Mouse (Mus musculus): ENCODE data around the gene Limd1. TPM values are rescaled to one million over a fixed set of nuclear protein-coding genes. Genes with fewer than 3 reads are reported as not detected.

Limd1 gene
- polyA plus RNA-seq, 2 experiments: 32.5 to 58.4 TPM

GRCm38 (mm10) chr9:123515087-123515486 is 36.6 kb downstream of the Limd1 start:
- Histone ChIP-seq H3K27ac (replicated peaks; ENCODE audit: low read depth, low read length) (no peak overlapping the region), H3K4me2 (replicated peaks; ENCODE audit: low read depth, low read length, severe bottlenecking) (no peak overlapping the region), H3K36me3 (ENCODE audit: control insufficient read depth, insufficient read depth, low read length) (peaks cover 75% of the 10 kb centered on the region), H3K4me1 (ENCODE audit: control insufficient read depth, insufficient read depth, low read length) (peaks cover 3% of the 10 kb centered on the region; the same call in 1 of the 2 replicates), H3K27me3 (ENCODE audit: control insufficient read depth, insufficient read depth, low read length) (no peaks in the 10 kb centered on the region), H3K9ac (ENCODE audit: low read depth, low read length, severe bottlenecking) (no peak overlapping the region), H3K9me3 (ENCODE audit: control insufficient read depth, low read length) (no peaks in the 10 kb centered on the region), H3K4me3 (replicated peaks; ENCODE audit: low read length) (no peak overlapping the region)
- DNase-seq (ENCODE audit: low spot score) (no peak), ATAC-seq (ENCODE audit: low FRiP score, low read depth) (no peak)
- TF ChIP-seq POLR2A (IDR thresholded peaks at IDR 0.05; ENCODE audit: borderline replicate concordance, extremely low read depth, insufficient read depth, insufficient read length): no peak
- WGBS: 82% methylated on average over 2 of the region's 2 CpGs

GRCm38 (mm10) chr9:123516641-123517385 is 38.3 kb downstream of the Limd1 start:
- WGBS: 87% methylated on average over 7 of the region's 7 CpGs
- DNase-seq (ENCODE audit: low spot score) (no peak), ATAC-seq (ENCODE audit: low FRiP score, low read depth) (no peak)
- Histone ChIP-seq H3K4me3 (replicated peaks; ENCODE audit: low read length) (no peak overlapping the region), H3K9ac (ENCODE audit: low read depth, low read length, severe bottlenecking) (no peak overlapping the region), H3K27ac (replicated peaks; ENCODE audit: low read depth, low read length) (no peak overlapping the region), H3K36me3 (ENCODE audit: control insufficient read depth, insufficient read depth, low read length) (peaks cover 69% of the 10 kb centered on the region), H3K27me3 (ENCODE audit: control insufficient read depth, insufficient read depth, low read length) (no peaks in the 10 kb centered on the region), H3K4me1 (ENCODE audit: control insufficient read depth, insufficient read depth, low read length) (peaks cover 3% of the 10 kb centered on the region; the same call in 1 of the 2 replicates), H3K4me2 (replicated peaks; ENCODE audit: low read depth, low read length, severe bottlenecking) (no peak overlapping the region), H3K9me3 (ENCODE audit: control insufficient read depth, low read length) (no peaks in the 10 kb centered on the region)
- TF ChIP-seq POLR2A (IDR thresholded peaks at IDR 0.05; ENCODE audit: borderline replicate concordance, extremely low read depth, insufficient read depth, insufficient read length): no peak

DNA sequence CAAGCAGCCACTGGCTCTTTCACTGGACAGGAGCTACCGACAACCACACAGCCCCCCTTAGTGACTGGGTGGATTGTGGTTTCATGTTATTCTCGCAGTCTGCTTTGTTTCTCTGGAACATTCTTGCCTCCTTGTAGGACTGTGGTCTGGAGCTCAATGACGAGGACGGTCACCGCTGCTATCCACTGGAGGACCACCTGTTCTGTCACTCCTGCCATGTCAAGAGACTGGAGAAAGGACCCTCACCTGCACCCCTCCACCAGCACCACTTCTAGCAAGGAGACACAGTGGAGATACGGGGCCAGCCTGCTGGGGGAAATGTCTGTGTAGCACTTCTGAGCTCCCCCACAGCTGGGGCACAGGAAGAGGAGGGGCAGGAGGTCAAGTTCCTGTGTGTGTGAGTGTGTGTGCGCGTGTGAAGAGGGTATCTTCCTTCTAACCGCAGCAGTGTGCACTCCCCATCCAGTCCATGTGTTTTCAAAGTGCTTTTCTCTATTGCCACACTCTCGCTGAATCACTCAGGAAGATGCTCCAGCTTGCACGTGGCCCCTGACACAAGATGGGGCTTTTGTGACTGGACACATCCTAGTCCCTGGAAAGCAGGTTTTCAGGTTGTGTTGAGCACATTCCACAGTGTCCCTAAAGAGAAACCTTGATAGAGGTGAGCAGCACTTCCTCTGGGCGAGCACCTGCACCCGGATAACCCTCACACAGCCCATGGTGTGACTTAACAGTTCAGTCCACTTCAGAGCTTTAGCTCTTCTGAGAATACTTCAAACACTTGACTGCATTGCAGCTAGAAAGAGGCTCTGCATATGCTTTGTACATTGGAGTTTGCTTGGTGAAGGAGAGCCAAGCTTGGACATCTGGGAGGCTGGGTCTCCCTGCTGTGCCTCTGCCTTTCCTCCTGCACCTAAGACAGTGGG is 40.7 kb downstream of the Limd1 start:
- no peak overlapping the region for H3K9ac ChIP-seq (ENCODE audit: low read depth, low read length, severe bottlenecking)
- H3K9me3 ChIP-seq (ENCODE audit: control insufficient read depth, low read length): no peaks in the 10 kb centered on the region
- no peak overlapping the region for H3K4me3 ChIP-seq (replicated peaks; ENCODE audit: low read length)
- H3K27me3 ChIP-seq (ENCODE audit: control insufficient read depth, insufficient read depth, low read length): no peaks in the 10 kb centered on the region
- no peak overlapping the region for H3K4me2 ChIP-seq (replicated peaks; ENCODE audit: low read depth, low read length, severe bottlenecking)
- no peak for TF ChIP-seq POLR2A (IDR thresholded peaks at IDR 0.05; ENCODE audit: borderline replicate concordance, extremely low read depth, insufficient read depth, insufficient read length)
- no peak overlapping the region for H3K27ac ChIP-seq (replicated peaks; ENCODE audit: low read depth, low read length)
- H3K36me3 ChIP-seq (ENCODE audit: control insufficient read depth, insufficient read depth, low read length): peaks cover 48% of the 10 kb centered on the region
- ATAC-seq (ENCODE audit: low FRiP score, low read depth) (no peak), DNase-seq (ENCODE audit: low spot score) (no peak)
- WGBS: 85% methylated on average over 13 of the region's 13 CpGs
- H3K4me1 ChIP-seq (ENCODE audit: control insufficient read depth, insufficient read depth, low read length): peaks cover 3% of the 10 kb centered on the region; the same call in 1 of the 2 replicates

DNA sequence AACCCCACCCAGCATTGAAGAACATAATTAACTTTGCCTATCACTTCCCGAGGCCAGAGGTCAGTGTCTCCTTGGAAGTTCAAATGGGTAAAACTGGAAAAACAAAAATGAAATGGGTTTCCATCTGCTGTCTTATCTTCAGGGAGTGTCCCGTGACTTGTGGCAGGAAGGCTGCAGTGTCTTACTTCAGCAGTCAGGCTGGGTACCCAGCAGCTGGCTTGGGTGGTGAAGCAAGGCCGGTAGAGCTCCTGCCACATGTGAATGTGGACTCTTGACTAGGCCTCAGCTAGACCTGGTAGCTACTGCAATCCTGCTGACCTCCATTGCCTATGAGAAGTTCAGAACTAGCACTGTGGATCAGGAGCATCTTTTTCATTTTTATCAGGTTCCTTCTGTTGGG is 42.2 kb downstream of the Limd1 start:
- peaks cover 48% of the 10 kb centered on the region for H3K36me3 ChIP-seq (ENCODE audit: control insufficient read depth, insufficient read depth, low read length)
- TF ChIP-seq POLR2A (IDR thresholded peaks at IDR 0.05; ENCODE audit: borderline replicate concordance, extremely low read depth, insufficient read depth, insufficient read length): no peak
- no peak for ATAC-seq (ENCODE audit: low FRiP score, low read depth)
- WGBS: 83% methylated on average over 3 of the region's 3 CpGs
- no peaks in the 10 kb centered on the region for H3K4me1 ChIP-seq (ENCODE audit: control insufficient read depth, insufficient read depth, low read length)
- no peak overlapping the region for H3K27ac ChIP-seq (replicated peaks; ENCODE audit: low read depth, low read length)
- H3K4me3 ChIP-seq (replicated peaks; ENCODE audit: low read length): no peak overlapping the region
- H3K9ac ChIP-seq (ENCODE audit: low read depth, low read length, severe bottlenecking): no peak overlapping the region
- no peak for DNase-seq (ENCODE audit: low spot score)
- no peak overlapping the region for H3K4me2 ChIP-seq (replicated peaks; ENCODE audit: low read depth, low read length, severe bottlenecking)
- H3K9me3 ChIP-seq (ENCODE audit: control insufficient read depth, low read length): no peaks in the 10 kb centered on the region
- H3K27me3 ChIP-seq (ENCODE audit: control insufficient read depth, insufficient read depth, low read length): no peaks in the 10 kb centered on the region

GRCm38 (mm10) chr9:123523676-123524075 is 45.2 kb downstream of the Limd1 start:
- H3K36me3 ChIP-seq (ENCODE audit: control insufficient read depth, insufficient read depth, low read length): peaks cover 23% of the 10 kb centered on the region
- TF ChIP-seq POLR2A (IDR thresholded peaks at IDR 0.05; ENCODE audit: borderline replicate concordance, extremely low read depth, insufficient read depth, insufficient read length): no peak
- DNase-seq (ENCODE audit: low spot score) (no peak), ATAC-seq (ENCODE audit: low FRiP score, low read depth) (no peak)
- H3K9me3 ChIP-seq (ENCODE audit: control insufficient read depth, low read length): no peaks in the 10 kb centered on the region
- H3K9ac ChIP-seq (ENCODE audit: low read depth, low read length, severe bottlenecking): no peak overlapping the region
- WGBS: 31% methylated on average over 3 of the region's 3 CpGs
- no peak overlapping the region for H3K4me2 ChIP-seq (replicated peaks; ENCODE audit: low read depth, low read length, severe bottlenecking)
- no peaks in the 10 kb centered on the region for H3K27me3 ChIP-seq (ENCODE audit: control insufficient read depth, insufficient read depth, low read length)
- no peak overlapping the region for H3K27ac ChIP-seq (replicated peaks; ENCODE audit: low read depth, low read length)
- H3K4me1 ChIP-seq (ENCODE audit: control insufficient read depth, insufficient read depth, low read length): peaks cover 8% of the 10 kb centered on the region; the same call in 1 of the 2 replicates
- no peak overlapping the region for H3K4me3 ChIP-seq (replicated peaks; ENCODE audit: low read length)

Measured in limb, embryonic 14.5 days (tissue).